Mouse (Mus musculus): ENCODE results near the gene Olfr198.
"Not testable (repeated sequence)": the region's sequence is repeated elsewhere in the genome, so short reads cannot be mapped to it uniquely, and the experiment has no call there.

Olfr198 gene

DNA sequence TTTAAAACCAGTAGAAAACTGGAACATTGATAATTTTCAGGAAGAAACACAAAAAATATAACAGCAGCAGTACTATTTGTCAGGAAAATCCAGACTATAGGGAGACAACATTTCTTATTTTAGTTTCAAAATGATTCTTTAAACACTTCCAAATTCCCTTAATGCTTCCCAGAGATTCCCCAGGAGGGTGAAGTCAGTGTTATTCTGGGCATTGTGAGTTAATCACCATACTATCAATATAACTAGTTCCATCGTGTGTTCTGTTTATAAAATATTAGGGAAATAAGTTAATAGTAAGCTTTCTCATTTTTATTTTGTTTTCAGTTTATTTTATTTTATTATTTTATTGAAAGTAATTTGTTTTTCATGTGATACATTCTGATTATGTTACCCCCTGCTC lies at the start of gene Olfr198:
Gene Olfr198, minus strand, starts transcription at position 101 of the 400 bp plus-strand sequence.
- DNase-seq (ENCODE audit: low spot score), result not testable (repeated sequence)

GRCm38 (mm10) chr16:59249684-59250083 lies 46.4 kb upstream of the Olfr198 start:
- DNase-seq (ENCODE audit: low spot score), result no peak

GRCm38 (mm10) chr16:59219667-59220066 lies 16.3 kb upstream of the Olfr198 start, which contains the start of gene Olfr199:
TSS of gene Olfr199 (minus strand) at chr16:59219767.
- DNase-seq (ENCODE audit: low spot score), result not testable (repeated sequence)

- not testable (repeated sequence) for DNase-seq (ENCODE audit: low spot score)
These were observed 14.5 kb upstream of the Olfr198 start for GRCm38 (mm10) chr16:59217861-59218260.

DNA sequence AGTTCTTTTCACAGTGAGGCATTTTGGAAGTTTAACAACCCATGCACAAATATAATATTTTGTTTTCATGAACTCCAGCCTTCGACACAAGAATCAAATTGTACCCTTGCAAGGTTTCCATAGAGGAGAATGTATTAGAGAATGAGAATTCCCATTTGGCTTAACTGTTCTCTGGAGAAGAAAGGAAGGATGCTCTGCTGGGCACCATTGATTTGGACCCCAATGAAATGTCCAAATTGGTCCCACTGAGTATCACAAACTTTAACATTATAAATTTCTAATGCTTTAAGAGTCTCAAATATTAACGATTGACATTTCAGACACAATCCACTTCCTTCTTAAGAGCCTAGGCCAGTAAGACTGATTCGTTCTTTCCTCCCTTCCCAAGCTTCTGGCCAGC lies 33.0 kb downstream of the Olfr198 start, which contains the start of gene Olfr196:
Gene Olfr196, minus strand, starts transcription at position 101 of the 400 bp plus-strand sequence.
- DNase-seq (ENCODE audit: low spot score), result no peak

DNA sequence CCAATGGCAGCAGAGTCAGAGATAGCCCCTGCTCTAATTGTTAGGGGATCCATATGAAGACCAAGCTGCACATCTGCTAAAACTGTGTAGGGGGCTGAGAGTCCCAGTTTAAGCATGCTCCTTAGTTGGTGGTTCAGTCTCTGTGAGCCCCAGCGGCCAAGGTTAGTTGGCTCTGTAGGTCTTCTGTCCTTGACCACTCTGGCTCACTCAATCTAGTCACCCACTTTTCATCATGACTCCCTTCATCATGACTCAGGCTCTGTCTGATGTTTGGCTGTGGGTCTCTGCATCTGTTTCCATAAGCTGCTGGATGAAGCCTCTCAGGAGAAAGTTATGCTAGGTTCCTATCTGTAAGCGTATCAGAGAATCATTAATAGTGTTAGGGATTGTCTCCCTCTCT lies 51.3 kb downstream of the Olfr198 start:
- DNase-seq (ENCODE audit: low spot score), result no peak
